Mouse (Mus musculus) leukemia stem cell, adult 10-12 weeks (primary cell): ENCODE measurements around the gene Sorl1. TPM values are rescaled to one million over a fixed set of nuclear protein-coding genes. Genes with fewer than 3 reads are reported as not detected.

ENCODE experiments used
- polyA plus RNA-seq: library from polyadenylated mRNA; stranded (reverse); fragments of >175 nt; gene quantifications from 2 replicates; pipeline ENCODE4 v1.2.3, GENCODE M21; 2012; ENCODE audit warnings: low replicate concordance

Gene Sorl1
- 3.9 and 5.8 TPM in 2 replicates for polyA plus RNA-seq

GRCm38 (mm10) chr9:42123713-42124576, at the start of gene Sorl1:
Sorl1 (minus strand) TSS chr9:42124297.

Other genes with a start within 250 kb of the Sorl1 start
- 0.29 and 4.2 TPM in 2 replicates for gene Sc5d, start 140.0 kb upstream of the Sorl1 start, polyA plus RNA-seq